Mouse (Mus musculus) intestine, postnatal 0 days (tissue): ENCODE results near the gene Nfatc2. TPM values are rescaled to one million over a fixed set of nuclear protein-coding genes. Genes with fewer than 3 reads are reported as not detected.

ENCODE experiments used
- ATAC-seq: fragments of 200-750 bp; cut with Nextera tagmentation; 2 replicates; pipeline ENCODE4 v1.8.0; 2017; ENCODE audit warnings: mild to moderate bottlenecking, moderate TSS enrichment, moderate library complexity
- H3K27ac ChIP-seq: fragments of 300-500 bp; sonication (generic); 2 replicates; pipeline ENCODE4 v1.5.1; 2014; ENCODE audit warnings: mild to moderate bottlenecking, low read depth, low read length, moderate library complexity
- H3K27me3 ChIP-seq: fragments of 300-500 bp; sonication (generic); replicated peaks from 2 replicates; pipeline ENCODE4 v1.6.1; 2014; ENCODE audit warnings: low read length, mixed read lengths; ENCODE audit not compliant: control insufficient read depth, insufficient read depth
- H3K36me3 ChIP-seq: fragments of 300-500 bp; sonication (generic); 2 replicates; pipeline ENCODE4 v1.6.1; 2014; ENCODE audit warnings: mild to moderate bottlenecking, moderate library complexity; ENCODE audit not compliant: control insufficient read depth, insufficient read depth
- H3K4me1 ChIP-seq: fragments of 300-500 bp; sonication (generic); replicated peaks from 2 replicates; pipeline ENCODE4 v1.6.1; 2014; ENCODE audit warnings: antibody characterized with exemption, low read length, mixed read lengths; ENCODE audit not compliant: control insufficient read depth, insufficient read depth
- H3K4me2 ChIP-seq: fragments of 300-500 bp; sonication (generic); replicated peaks from 2 replicates; pipeline ENCODE4 v1.6.1; 2014; ENCODE audit warnings: low read depth, mild to moderate bottlenecking, moderate library complexity
- H3K4me3 ChIP-seq: fragments of 300-500 bp; sonication (generic); 2 replicates; pipeline ENCODE4 v1.5.1; 2014; ENCODE audit warnings: low read depth, low read length
- H3K9ac ChIP-seq: fragments of 300-500 bp; sonication (generic); 2 replicates; pipeline ENCODE4 v1.6.1; 2014; ENCODE audit warnings: mild to moderate bottlenecking, low read depth, low read length
- H3K9me3 ChIP-seq: fragments of 300-500 bp; sonication (generic); 2 replicates; pipeline ENCODE4 v1.6.1; 2016; ENCODE audit warnings: mixed run types; ENCODE audit not compliant: control insufficient read depth
- CTCF ChIP-seq: sonication (generic); IDR thresholded peaks from 2 replicates; pipeline ENCODE4 v1.5.1; 2016; ENCODE audit warnings: low read depth, mild to moderate bottlenecking, control low read depth, antibody characterized with exemption, moderate library complexity
- WGBS: fragments of 180-500 bp; shearing (Covaris S2); extraction: QIAGEN DNeasy Blood & Tissue Kit; methylation state at CpG from one replicate; pipeline ENCODE4 v1.1.7; 2014; 5-methylcytosine and 5-hydroxymethylcytosine counted together
- polyA plus RNA-seq: library from polyadenylated mRNA; unstranded; fragments of >200 nt; fragmentation: Nextera tagmentation; extraction: Ambion mirVana; gene quantifications from 2 replicates; pipeline ENCODE4 v1.2.1, GENCODE M21; 2015

The Nfatc2 gene
- polyA plus RNA-seq, 1 experiment from 2014 or later, result 1.5 TPM

DNA sequence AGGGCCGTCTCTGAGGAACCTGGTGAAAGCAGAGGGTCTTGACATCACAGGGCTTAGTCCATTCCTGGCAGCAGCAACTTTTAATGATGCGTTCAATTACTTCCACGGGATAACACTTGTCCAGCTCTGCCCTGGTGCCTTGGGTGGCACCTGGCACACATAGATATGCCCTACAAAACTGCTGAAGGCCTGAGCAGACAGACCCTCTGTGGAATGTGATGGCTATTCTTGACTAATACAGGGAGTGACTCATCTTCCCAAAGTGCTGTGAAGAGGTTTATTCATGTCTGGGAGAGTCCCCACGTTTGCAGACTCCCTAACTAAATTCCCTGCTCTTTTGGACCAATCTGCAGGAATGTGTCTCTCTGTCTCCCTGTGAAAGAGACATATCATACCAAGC is 53.4 kb downstream of the Nfatc2 start:
- no peak for ATAC-seq
- TF ChIP-seq CTCF, result no peak
- peaks cover 11% of the 10 kb centered on the region; the same call in 1 of the 2 replicates for H3K4me1 ChIP-seq

DNA sequence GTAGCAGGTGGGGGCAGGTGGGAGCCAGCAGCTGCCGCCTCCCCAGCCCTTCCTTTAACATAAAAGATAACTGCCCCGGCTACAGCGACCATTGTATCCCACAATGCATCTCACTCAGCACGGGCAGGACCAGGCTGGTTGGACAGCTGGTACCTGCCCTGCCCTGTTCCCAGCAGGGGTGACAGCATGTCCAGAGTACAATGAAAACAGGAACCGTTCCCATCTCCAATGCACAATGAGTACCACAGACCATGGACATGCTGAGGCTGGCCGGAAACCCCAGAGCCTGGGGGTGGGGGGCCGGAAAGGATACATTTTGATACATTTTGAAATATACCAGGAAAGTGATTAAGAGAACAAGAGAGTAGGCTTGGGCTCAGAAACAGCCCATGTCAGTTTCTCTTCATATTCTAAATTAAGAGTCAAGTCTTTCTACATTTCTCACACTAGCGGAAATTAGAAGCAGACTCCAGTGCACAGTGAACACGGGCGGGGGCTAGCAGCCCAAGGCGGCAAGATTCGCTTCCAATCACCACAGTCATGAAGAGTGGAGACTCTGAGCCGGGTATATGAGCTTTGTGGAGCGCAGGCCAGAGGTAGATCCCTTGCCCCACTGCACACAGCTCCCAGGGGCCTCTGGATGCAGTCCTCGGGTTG is 55.4 kb downstream of the Nfatc2 start:
- H3K9ac ChIP-seq, result no peak overlapping the region
- no peaks in the 10 kb centered on the region for H3K27me3 ChIP-seq
- no peak overlapping the region for H3K4me3 ChIP-seq
- H3K9me3 ChIP-seq, result no peaks in the 10 kb centered on the region
- WGBS, result 59% methylated on average over 15 of the region's 15 CpGs
- peak; percentile 53 for ATAC-seq
- H3K4me1 ChIP-seq, result peaks cover 8% of the 10 kb centered on the region; the same call in 1 of the 2 replicates
- no peaks in the 10 kb centered on the region for H3K36me3 ChIP-seq
- no peak overlapping the region for H3K27ac ChIP-seq
- H3K4me2 ChIP-seq, result 0 out of 2 replicates have a peak overlapping the region, but pooled peaks have one; percentile 4
- no peak for TF ChIP-seq CTCF

More for the DNA sequence above, 53.4 kb downstream of the Nfatc2 start:
- Histone ChIP-seq H3K4me2 (no peak overlapping the region), H3K9ac (no peak overlapping the region), H3K27me3 (no peaks in the 10 kb centered on the region), H3K4me3 (no peak overlapping the region), H3K36me3 (no peaks in the 10 kb centered on the region), H3K27ac (no peak overlapping the region), H3K9me3 (no peaks in the 10 kb centered on the region)
- WGBS, result 73% methylated on average over 4 of the region's 4 CpGs

DNA sequence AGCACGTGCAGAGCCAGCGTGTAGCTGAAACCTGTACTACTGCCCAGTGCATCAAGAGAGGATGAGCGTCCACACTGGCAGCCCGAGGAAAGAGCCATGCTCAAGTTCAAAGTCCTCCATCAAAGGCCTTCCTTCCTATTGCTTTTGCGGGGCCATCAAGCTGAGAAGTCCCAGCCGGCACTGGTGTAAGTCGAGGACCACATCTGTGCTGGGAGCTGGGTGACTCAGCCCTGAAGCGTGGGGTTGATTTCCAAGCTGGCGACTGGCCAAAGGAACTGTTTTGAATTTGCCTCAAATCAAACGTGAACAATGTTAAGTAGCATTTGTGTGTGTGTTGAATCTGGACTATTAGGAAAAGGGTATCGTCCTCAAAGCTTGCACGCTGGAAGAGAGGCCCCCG is 57.4 kb downstream of the Nfatc2 start:
- ATAC-seq, result no peak
- WGBS, result 19% methylated on average over 13 of the region's 13 CpGs
- TF ChIP-seq CTCF, result no peak
- no peak overlapping the region for H3K4me3 ChIP-seq
- H3K27ac ChIP-seq, result no peak overlapping the region
- H3K36me3 ChIP-seq, result no peaks in the 10 kb centered on the region
- H3K27me3 ChIP-seq, result no peaks in the 10 kb centered on the region
- no peak overlapping the region for H3K4me2 ChIP-seq
- H3K9me3 ChIP-seq, result no peaks in the 10 kb centered on the region
- H3K4me1 ChIP-seq, result peaks cover 8% of the 10 kb centered on the region; the same call in 1 of the 2 replicates
- H3K9ac ChIP-seq, result no peak overlapping the region

DNA sequence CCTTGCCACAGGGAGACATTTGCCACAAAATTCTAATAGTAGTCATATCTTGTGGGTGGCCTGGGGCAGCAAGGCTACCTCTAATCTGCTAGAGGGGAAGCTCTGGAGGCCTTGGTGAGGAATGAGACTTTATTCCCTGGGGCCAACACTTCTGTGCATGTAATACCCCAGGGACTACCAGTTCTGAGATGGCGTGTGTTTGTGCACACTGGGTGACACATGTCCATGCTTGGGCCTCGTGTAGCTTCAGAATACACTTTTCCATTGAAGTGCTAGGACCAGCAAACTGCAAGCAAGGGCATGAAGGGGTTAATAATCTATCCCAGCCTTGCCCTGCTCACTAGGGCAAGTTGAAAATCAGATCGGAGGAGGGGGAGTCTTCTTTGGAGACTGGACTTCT is 58.4 kb downstream of the Nfatc2 start:
- Histone ChIP-seq H3K4me1 (peaks cover 8% of the 10 kb centered on the region; the same call in 1 of the 2 replicates), H3K4me3 (no peak overlapping the region), H3K9me3 (no peaks in the 10 kb centered on the region), H3K9ac (no peak overlapping the region), H3K27me3 (no peaks in the 10 kb centered on the region), H3K27ac (no peak overlapping the region), H3K36me3 (no peaks in the 10 kb centered on the region), H3K4me2 (no peak overlapping the region)
- WGBS, result 70% methylated on average over 3 of the region's 3 CpGs
- no peak for TF ChIP-seq CTCF
- ATAC-seq, result no peak

DNA sequence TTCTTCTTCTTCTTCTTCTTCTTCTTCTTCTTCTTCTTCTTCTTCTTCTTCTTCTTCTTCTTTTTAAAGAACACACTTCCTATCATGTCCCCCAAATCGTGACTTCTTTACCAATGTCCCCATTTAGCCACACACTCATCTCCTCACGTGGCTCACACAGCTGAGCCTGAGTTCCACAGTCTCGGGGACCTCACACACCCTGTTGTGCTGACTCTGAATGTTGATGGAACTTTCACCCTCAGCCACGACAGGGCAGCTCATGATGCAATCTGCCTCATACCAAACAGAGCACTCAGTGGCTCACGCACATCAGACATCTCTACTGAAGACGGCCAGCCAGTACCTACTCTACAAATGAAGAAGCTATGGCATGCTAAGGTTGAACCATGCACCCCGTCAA is 60.2 kb downstream of the Nfatc2 start:
- Histone ChIP-seq H3K4me3 (no peak overlapping the region), H3K4me1 (peaks cover 8% of the 10 kb centered on the region; the same call in 1 of the 2 replicates), H3K36me3 (no peaks in the 10 kb centered on the region), H3K27ac (no peak overlapping the region), H3K9ac (no peak overlapping the region), H3K27me3 (no peaks in the 10 kb centered on the region), H3K4me2 (no peak overlapping the region), H3K9me3 (no peaks in the 10 kb centered on the region)
- TF ChIP-seq CTCF, result no peak
- WGBS, result 56% methylated on average over 7 of the region's 7 CpGs
- ATAC-seq, result peak; percentile 50; the same call in 1 of the 2 replicates

DNA sequence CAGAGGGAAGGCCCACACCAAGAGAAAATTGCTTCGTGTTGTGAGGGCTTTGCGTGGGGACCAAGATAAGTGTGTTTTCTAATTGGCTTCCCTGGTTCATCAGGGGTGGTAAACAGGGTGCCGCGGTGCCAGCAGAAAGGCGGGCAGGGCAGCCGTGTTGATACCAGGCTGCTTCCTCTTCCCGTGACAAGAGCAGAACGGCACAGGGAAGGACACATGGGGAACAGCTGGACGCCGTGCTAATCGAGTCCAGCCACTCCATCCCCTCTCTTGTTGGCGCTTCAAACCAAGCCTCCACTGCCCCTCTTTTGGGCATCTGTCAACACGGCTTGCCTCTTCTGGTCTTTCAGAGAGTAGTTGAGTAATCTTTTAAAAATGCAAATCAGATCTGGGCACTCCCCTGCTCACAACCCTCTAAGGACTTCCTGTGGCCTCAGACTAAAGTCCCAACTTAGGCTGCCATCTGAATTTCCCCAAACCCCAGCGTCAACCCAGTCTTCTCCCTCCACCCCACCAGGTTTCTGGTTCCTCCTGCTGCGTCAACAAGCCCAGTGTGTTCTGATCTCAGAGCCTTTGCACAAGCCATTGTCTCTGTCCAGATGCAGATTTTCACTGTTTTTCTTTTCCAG is 61.7 kb downstream of the Nfatc2 start:
- Histone ChIP-seq H3K9me3 (no peaks in the 10 kb centered on the region), H3K36me3 (no peaks in the 10 kb centered on the region), H3K4me1 (peaks cover under 1% of the 10 kb centered on the region; the same call in 1 of the 2 replicates), H3K27me3 (no peaks in the 10 kb centered on the region), H3K4me2 (no peak overlapping the region), H3K27ac (no peak overlapping the region), H3K4me3 (no peak overlapping the region), H3K9ac (no peak overlapping the region)
- WGBS, result 67% methylated on average over 15 of the region's 15 CpGs
- TF ChIP-seq CTCF, result no peak
- ATAC-seq, result no peak
